Mouse (Mus musculus) testis, postnatal 14 days (tissue): ENCODE results near the gene Snx29.
"Not testable (repeated sequence)": the region's sequence is repeated elsewhere in the genome, so short reads cannot be mapped to it uniquely, and the experiment has no call there.

ENCODE experiments used
- DNase-seq: peaks from one replicate; pipeline ENCODE4 v3.0.0; 2021; ENCODE audit warnings: low spot score

Snx29 gene

GRCm38 (mm10) chr16:11533441-11533840 is 210.7 kb downstream of the Snx29 start:
- no peak for DNase-seq

- no peak for DNase-seq
Measured at GRCm38 (mm10) chr16:11537663-11538062, 215.0 kb downstream of the Snx29 start.

GRCm38 (mm10) chr16:11538191-11538590 is 215.5 kb downstream of the Snx29 start:
- no peak for DNase-seq

- no peak for DNase-seq
Measured at GRCm38 (mm10) chr16:11540961-11541360, 218.3 kb downstream of the Snx29 start.

- no peak for DNase-seq
Measured at GRCm38 (mm10) chr16:11541769-11542168, 219.1 kb downstream of the Snx29 start.

- no peak for DNase-seq
Measured at GRCm38 (mm10) chr16:11550043-11550725, 227.5 kb downstream of the Snx29 start.

- no peak for DNase-seq
Measured at GRCm38 (mm10) chr16:11561714-11562113, 239.0 kb downstream of the Snx29 start.

GRCm38 (mm10) chr16:11563846-11564245 is 241.1 kb downstream of the Snx29 start:
- no peak for DNase-seq

- DNase-seq, result no peak
Measured at GRCm38 (mm10) chr16:11565126-11565525, 242.4 kb downstream of the Snx29 start.

GRCm38 (mm10) chr16:11567594-11567993 is 244.9 kb downstream of the Snx29 start:
- no peak for DNase-seq

GRCm38 (mm10) chr16:11568095-11568494 is 245.4 kb downstream of the Snx29 start:
- peak; percentile 73 for DNase-seq

GRCm38 (mm10) chr16:11568601-11569000 is 245.9 kb downstream of the Snx29 start:
- no peak for DNase-seq

- no peak for DNase-seq
Measured at GRCm38 (mm10) chr16:11569127-11569526, 246.4 kb downstream of the Snx29 start.

GRCm38 (mm10) chr16:11570072-11570471 is 247.4 kb downstream of the Snx29 start:
- DNase-seq, result no peak

GRCm38 (mm10) chr16:11574517-11574916 is 251.8 kb downstream of the Snx29 start:
- DNase-seq, result no peak

GRCm38 (mm10) chr16:11575733-11576132 is 253.0 kb downstream of the Snx29 start:
- not testable (repeated sequence) for DNase-seq

GRCm38 (mm10) chr16:11577541-11578255 is 255.0 kb downstream of the Snx29 start:
- DNase-seq, result no peak

GRCm38 (mm10) chr16:11579676-11580098 is 257.0 kb downstream of the Snx29 start:
- DNase-seq, result no peak

- DNase-seq, result no peak
Measured at GRCm38 (mm10) chr16:11583941-11584639, 261.4 kb downstream of the Snx29 start.

GRCm38 (mm10) chr16:11588689-11589088 is 266.0 kb downstream of the Snx29 start:
- DNase-seq, result no peak

- no peak for DNase-seq
Measured at GRCm38 (mm10) chr16:11589336-11589735, 266.6 kb downstream of the Snx29 start.

GRCm38 (mm10) chr16:11589782-11590695 is 267.3 kb downstream of the Snx29 start:
- no peak for DNase-seq
